Mouse (Mus musculus) left cerebral cortex, postnatal 25 days (tissue): ENCODE data around the gene Efcab3. TPM values are rescaled to one million over a fixed set of nuclear protein-coding genes. Genes with fewer than 3 reads are reported as not detected.

Experiments used
- total RNA-seq, 2 experiments: library from RNA; stranded (reverse); gene quantifications; 2 replicates each; pipeline ENCODE4 v1.2.3; 2021

Gene Efcab3
- total RNA-seq, 2 experiments from 2014 or later = 0.98 to 1.4 TPM

Other genes starting within 250 kb of the Efcab3 start
- gene Mettl2, start 62.8 kb downstream of the Efcab3 start, total RNA-seq = 10 to 100 TPM; 12.0 to 16.3 TPM
- not detected for gene Gm10842, start 83.3 kb downstream of the Efcab3 start, total RNA-seq
- gene Tlk2, start 115.2 kb downstream of the Efcab3 start, total RNA-seq = 10 to 100 TPM; 54.4 to 54.7 TPM
- gene Mrc2, start 229.1 kb downstream of the Efcab3 start, total RNA-seq = 1 to 10 TPM; 5.7 to 9.1 TPM